Mouse (Mus musculus) stomach, embryonic 16.5 days (tissue): ENCODE results near the gene Hist1h2bl. TPM values are rescaled to one million over a fixed set of nuclear protein-coding genes. Genes with fewer than 3 reads are reported as not detected.
A peak's percentile ranks its signal among the peaks of the same experiment; 100 is the strongest.
"Not testable (repeated sequence)": the region's sequence is repeated elsewhere in the genome, so short reads cannot be mapped to it uniquely, and the experiment has no call there.

Experiments
- ATAC-seq: fragments of 200-750 bp; cut with Nextera tagmentation; 2 replicates; pipeline ENCODE4 v1.8.0; 2017; ENCODE audit warnings: moderate number of reproducible peaks, moderate TSS enrichment; ENCODE audit not compliant: insufficient read depth, low FRiP score
- H3K27ac ChIP-seq: fragments of 300-500 bp; sonication (generic); 2 replicates; pipeline ENCODE4 v1.5.1; 2014; ENCODE audit warnings: low read length
- H3K27me3 ChIP-seq: fragments of 300-500 bp; sonication (generic); 2 replicates; pipeline ENCODE4 v1.6.1; 2014; ENCODE audit warnings: low read length, control low read depth, mixed read lengths; ENCODE audit not compliant: control insufficient read depth, insufficient read depth
- H3K36me3 ChIP-seq: fragments of 300-500 bp; sonication (generic); 2 replicates; pipeline ENCODE4 v1.6.1; 2014; ENCODE audit warnings: low read length; ENCODE audit not compliant: control insufficient read depth, insufficient read depth
- H3K4me1 ChIP-seq: fragments of 300-500 bp; sonication (generic); 2 replicates; pipeline ENCODE4 v1.6.1; 2014; ENCODE audit warnings: low read length, control low read depth, mixed read lengths; ENCODE audit not compliant: control insufficient read depth, insufficient read depth
- H3K4me2 ChIP-seq: fragments of 300-500 bp; sonication (generic); 2 replicates; pipeline ENCODE4 v1.6.1; 2014; ENCODE audit warnings: low read depth, low read length, mixed read lengths
- H3K4me3 ChIP-seq: fragments of 300-500 bp; sonication (generic); replicated peaks from 2 replicates; pipeline ENCODE4 v1.5.1; 2014; ENCODE audit warnings: mild to moderate bottlenecking, low read length
- H3K9ac ChIP-seq: fragments of 300-500 bp; sonication (generic); 2 replicates; pipeline ENCODE4 v1.6.1; 2014; ENCODE audit warnings: low read length
- H3K9me3 ChIP-seq: fragments of 300-500 bp; sonication (generic); replicated peaks from 2 replicates; pipeline ENCODE4 v1.6.1; 2016; ENCODE audit warnings: low read length, control low read depth; ENCODE audit not compliant: control insufficient read depth
- WGBS: fragments of 180-500 bp; shearing (Covaris S2); extraction: QIAGEN DNeasy Blood & Tissue Kit; methylation state at CpG from one replicate; pipeline ENCODE4 v1.1.7; 2014; 5-methylcytosine and 5-hydroxymethylcytosine counted together
- polyA plus RNA-seq: library from polyadenylated mRNA; unstranded; fragments of >200 nt; fragmentation: Nextera tagmentation; extraction: Ambion mirVana; gene quantifications from 2 replicates; pipeline ENCODE4 v1.2.1, GENCODE M21; 2015

The Hist1h2bl gene
- polyA plus RNA-seq: 1.5 and 3.8 TPM in 2 replicates

DNA sequence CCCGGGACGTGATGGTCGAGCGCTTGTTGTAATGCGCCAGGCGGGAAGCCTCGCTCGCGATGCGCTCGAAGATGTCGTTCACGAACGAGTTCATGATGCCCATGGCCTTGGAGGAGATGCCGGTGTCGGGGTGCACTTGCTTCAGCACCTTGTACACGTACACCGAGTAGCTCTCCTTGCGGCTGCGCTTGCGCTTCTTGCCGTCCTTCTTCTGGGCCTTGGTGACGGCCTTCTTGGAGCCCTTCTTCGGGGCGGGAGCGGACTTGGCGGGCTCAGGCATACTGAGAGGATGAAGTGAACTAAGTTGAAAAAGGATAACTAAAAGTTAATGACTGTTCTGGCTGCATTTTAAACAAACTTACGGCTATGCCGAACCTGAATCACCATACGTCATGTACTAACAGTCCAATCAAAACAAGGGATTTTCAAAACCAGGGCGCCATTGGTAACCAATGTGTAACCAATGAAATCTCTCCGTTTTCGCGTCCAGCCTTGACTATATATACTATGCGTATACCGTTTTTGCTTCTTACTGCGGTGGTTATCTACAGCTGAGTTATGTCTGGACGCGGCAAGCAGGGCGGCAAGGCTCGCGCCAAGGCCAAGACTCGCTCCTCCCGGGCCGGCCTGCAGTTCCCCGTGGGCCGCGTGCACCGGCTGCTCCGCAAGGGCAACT lies at the start of gene Hist1h2bl, which contains the start of gene Hist1h2ai:
Gene Hist1h2bl, minus strand, starts transcription at position 280 of the 676 bp plus-strand sequence.
Gene Hist1h2ai, plus strand, starts transcription at position 559 of the 676 bp plus-strand sequence.
- Histone ChIP-seq H3K4me2 (peak within 1 kb of the TSS; percentile 83), H3K4me3 (peak within 1 kb of the TSS; percentile 57), H3K4me1 (peaks cover 20% of the 10 kb centered on the region), H3K9ac (peak within 1 kb of the TSS; percentile 79), H3K27ac (peak within 1 kb of the TSS; percentile 97)
- WGBS: under 1% methylated on average over 28 of the region's 50 CpGs
- H3K9me3 ChIP-seq, H3K27me3 ChIP-seq, H3K36me3 ChIP-seq: not testable (repeated sequence)
- ATAC-seq: peak; percentile 95

GRCm38 (mm10) chr13:21755707-21756106 lies 39.8 kb upstream of the Hist1h2bl start:
- Histone ChIP-seq H3K9me3 (no peaks in the 10 kb centered on the region), H3K4me1 (peaks cover 13% of the 10 kb centered on the region), H3K27ac (no peak overlapping the region), H3K4me3 (no peak overlapping the region), H3K9ac (no peak overlapping the region), H3K27me3 (no peaks in the 10 kb centered on the region), H3K4me2 (no peak overlapping the region), H3K36me3 (no peaks in the 10 kb centered on the region)
- 69% methylated on average over 1 of the region's 1 CpGs for WGBS
- no peak for ATAC-seq

DNA sequence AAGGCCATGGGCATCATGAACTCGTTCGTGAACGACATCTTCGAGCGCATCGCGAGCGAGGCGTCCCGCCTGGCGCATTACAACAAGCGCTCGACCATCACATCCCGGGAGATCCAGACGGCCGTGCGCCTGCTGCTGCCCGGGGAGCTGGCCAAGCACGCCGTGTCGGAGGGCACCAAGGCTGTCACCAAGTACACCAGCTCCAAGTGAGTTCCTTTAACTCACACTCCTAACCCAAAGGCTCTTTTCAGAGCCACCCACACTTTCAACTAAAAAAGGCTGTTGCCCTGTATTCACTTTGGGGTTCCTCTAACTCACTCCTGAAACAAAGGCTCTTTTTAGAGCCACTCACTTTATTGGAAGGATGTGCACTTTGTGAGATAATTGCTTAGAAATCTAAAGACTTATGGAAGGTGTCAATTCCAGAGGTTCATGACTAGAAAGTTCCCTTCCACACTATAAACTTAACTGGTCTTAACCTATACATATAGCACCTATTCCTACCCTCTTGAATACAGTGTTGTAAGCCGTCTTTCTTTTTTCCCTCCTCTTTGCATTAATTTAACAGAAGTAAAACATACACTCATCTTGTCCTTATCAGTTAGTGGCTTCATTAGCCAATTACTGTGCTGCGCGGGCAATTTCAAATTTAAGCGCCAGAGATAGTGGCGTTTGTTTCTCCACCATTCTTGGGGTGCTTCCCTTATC lies 38.5 kb upstream of the Hist1h2bl start:
- peak overlapping the region; percentile 66 for H3K9ac ChIP-seq
- not testable (repeated sequence) for H3K36me3 ChIP-seq, ATAC-seq, H3K27me3 ChIP-seq, H3K9me3 ChIP-seq
- H3K27ac ChIP-seq: peak overlapping the region; percentile 89
- peaks cover 15% of the 10 kb centered on the region for H3K4me1 ChIP-seq
- peak overlapping the region; percentile 52 for H3K4me3 ChIP-seq
- WGBS: under 1% methylated on average over 21 of the region's 26 CpGs
- peak overlapping the region; percentile 79 for H3K4me2 ChIP-seq

DNA sequence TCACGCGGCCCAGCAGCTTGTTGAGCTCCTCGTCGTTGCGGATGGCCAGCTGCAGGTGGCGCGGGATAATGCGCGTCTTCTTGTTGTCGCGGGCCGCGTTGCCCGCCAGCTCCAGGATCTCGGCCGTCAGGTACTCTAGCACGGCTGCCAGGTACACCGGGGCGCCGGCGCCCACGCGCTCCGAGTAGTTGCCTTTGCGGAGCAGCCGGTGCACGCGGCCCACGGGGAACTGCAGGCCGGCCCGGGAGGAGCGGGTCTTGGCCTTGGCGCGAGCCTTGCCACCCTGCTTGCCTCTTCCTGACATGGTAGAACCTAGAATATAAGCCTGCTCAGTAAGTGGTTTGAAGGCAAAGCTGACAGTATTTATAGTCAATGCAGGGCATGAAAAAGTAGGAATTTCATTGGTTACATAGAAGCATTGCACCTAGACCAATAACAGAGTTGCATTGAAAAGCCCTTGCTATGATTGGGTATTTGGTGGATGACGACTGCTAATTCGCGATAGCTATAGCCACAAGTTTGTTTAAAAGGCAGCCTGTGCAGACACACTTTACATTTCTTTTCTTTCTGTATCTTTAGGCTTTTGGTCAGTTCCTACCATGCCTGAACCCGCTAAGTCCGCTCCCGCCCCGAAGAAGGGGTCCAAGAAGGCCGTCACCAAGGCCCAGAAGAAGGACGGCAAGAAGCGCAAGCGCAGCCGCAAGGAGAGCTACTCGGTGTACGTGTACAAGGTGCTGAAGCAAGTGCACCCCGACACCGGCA lies 37.8 kb upstream of the Hist1h2bl start, which contains the start of the genes Hist1h2ak and Hist1h2bn:
Gene Hist1h2ak, minus strand, starts transcription at position 304 of the 762 bp plus-strand sequence.
Gene Hist1h2bn, plus strand, starts transcription at position 600 of the 762 bp plus-strand sequence.
- Histone ChIP-seq H3K9ac (peak within 1 kb of the TSS; percentile 74), H3K4me1 (peaks cover 18% of the 10 kb centered on the region), H3K4me2 (peak within 1 kb of the TSS; percentile 79), H3K4me3 (peak within 1 kb of the TSS; percentile 52), H3K27ac (peak within 1 kb of the TSS; percentile 95)
- H3K27me3 ChIP-seq, H3K36me3 ChIP-seq, H3K9me3 ChIP-seq: not testable (repeated sequence)
- 0% methylated on average over 37 of the region's 50 CpGs for WGBS
- ATAC-seq: peak; percentile 93

- Histone ChIP-seq H3K36me3 (no peaks in the 10 kb centered on the region), H3K27ac (peak overlapping the region; percentile 95), H3K4me3 (peak overlapping the region; percentile 50), H3K9me3 (no peaks in the 10 kb centered on the region), H3K4me2 (peak overlapping the region; percentile 79), H3K9ac (peak overlapping the region; percentile 74), H3K4me1 (peaks cover 20% of the 10 kb centered on the region), H3K27me3 (no peaks in the 10 kb centered on the region)
- 3% methylated on average over 10 of the region's 10 CpGs for WGBS
- ATAC-seq: no peak
Measured at GRCm38 (mm10) chr13:21753051-21753523, 37.1 kb upstream of the Hist1h2bl start.

GRCm38 (mm10) chr13:21752356-21752755 lies 36.4 kb upstream of the Hist1h2bl start:
- Histone ChIP-seq H3K9me3 (no peaks in the 10 kb centered on the region), H3K36me3 (no peaks in the 10 kb centered on the region), H3K4me3 (peak overlapping the region; percentile 50; the same call in 1 of the 2 replicates), H3K27ac (peak overlapping the region; percentile 95), H3K27me3 (no peaks in the 10 kb centered on the region), H3K4me2 (peak overlapping the region; percentile 79), H3K9ac (no peak overlapping the region; the same call in 1 of the 2 replicates), H3K4me1 (peaks cover 20% of the 10 kb centered on the region)
- ATAC-seq: no peak
- 35% methylated on average over 3 of the region's 3 CpGs for WGBS

- ATAC-seq: no peak
- Histone ChIP-seq H3K4me3 (no peak overlapping the region), H3K36me3 (no peaks in the 10 kb centered on the region), H3K4me2 (peak overlapping the region; percentile 79), H3K27me3 (no peaks in the 10 kb centered on the region), H3K4me1 (peaks cover 20% of the 10 kb centered on the region), H3K9me3 (no peaks in the 10 kb centered on the region), H3K9ac (no peak overlapping the region), H3K27ac (peak overlapping the region; percentile 95)
- WGBS: 71% methylated on average over 3 of the region's 3 CpGs
Measured at GRCm38 (mm10) chr13:21751827-21752226, 35.9 kb upstream of the Hist1h2bl start.

GRCm38 (mm10) chr13:21751417-21751816 lies 35.5 kb upstream of the Hist1h2bl start:
- Histone ChIP-seq H3K4me3 (no peak overlapping the region), H3K4me1 (peaks cover 20% of the 10 kb centered on the region), H3K4me2 (no peak overlapping the region), H3K36me3 (no peaks in the 10 kb centered on the region), H3K27ac (no peak overlapping the region), H3K9me3 (no peaks in the 10 kb centered on the region), H3K9ac (no peak overlapping the region), H3K27me3 (no peaks in the 10 kb centered on the region)
- no peak for ATAC-seq
